Mouse (Mus musculus): ENCODE measurements around the gene Ube2v1.

Gene Ube2v1

GRCm38 (mm10) chr2:167593551-167594250 is 38.2 kb downstream of the Ube2v1 start:
- POLR2A ChIA-PET, result interaction anchor here in 2 of 4 experiments (0.8 to 3.5 kb wide), 8 partner anchors 11 to 62 kb away, joined by 3 to 22 read pairs (median 4); partner anchors contain the start of genes Snai1 (in 1 of the 2) and Ube2v1 (in 1 of the 2)
- CTCF ChIA-PET, result interaction anchor here in 2 of 4 experiments (0.8 to 2.3 kb wide), 8 partner anchors 9 to 302 kb away, joined by 3 to 8 read pairs (median 4); partner anchors contain the start of gene Snai1 (in 1 of the 2)

DNA sequence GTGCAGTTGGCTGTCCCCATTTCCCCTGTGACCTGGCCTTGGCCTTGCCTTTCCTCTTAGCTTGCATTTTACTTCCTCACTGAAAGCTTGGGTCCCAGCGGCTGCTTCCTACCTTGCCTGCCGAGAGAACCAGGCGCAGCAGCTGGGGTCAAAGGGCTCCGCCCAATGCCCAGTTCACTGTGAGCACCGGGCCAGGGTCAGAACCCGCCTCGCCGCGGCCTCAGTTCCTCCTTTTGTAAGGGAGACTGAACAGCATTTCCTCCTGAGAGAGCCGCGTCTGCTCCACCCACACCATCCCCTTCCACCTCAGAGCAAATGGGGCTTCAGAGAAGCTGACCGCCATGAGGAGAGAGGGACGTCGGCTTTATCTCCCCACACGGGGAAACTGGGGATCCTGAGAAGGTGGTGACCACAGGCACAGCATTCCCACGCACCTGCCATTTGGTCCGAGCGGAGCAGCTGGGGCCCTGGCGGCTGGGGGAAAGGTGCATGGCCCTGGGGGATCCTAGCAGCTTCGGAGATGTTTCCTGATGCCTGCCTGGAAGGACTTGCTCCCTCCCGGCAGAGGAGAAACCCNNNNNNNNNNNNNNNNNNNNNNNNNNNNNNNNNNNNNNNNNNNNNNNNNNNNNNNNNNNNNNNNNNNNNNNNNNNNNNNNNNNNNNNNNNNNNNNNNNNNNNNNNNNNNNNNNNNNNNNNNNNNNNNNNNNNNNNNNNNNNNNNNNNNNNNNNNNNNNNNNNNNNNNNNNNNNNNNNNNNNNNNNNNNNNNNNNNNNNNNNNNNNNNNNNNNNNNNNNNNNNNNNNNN is 42.9 kb downstream of the Ube2v1 start:
- CTCF ChIA-PET, result interaction anchor here (0.6 to 2.7 kb wide), 10 partner anchors 11 to 306 kb away, joined by 3 to 12 read pairs (median 5); no protein-coding TSS in a partner anchor
- POLR2A ChIA-PET, result interaction anchor here in 3 of 4 experiments (0.7 to 2.2 kb wide), 12 partner anchors 9 to 367 kb away, joined by 3 to 8 read pairs (median 4); partner anchors contain the start of gene Snai1 (in 1 of the 3)

- CTCF ChIA-PET, result interaction anchor here in 3 of 4 experiments (0.6 to 3.0 kb wide), 9 partner anchors 9 to 93 kb away, joined by 3 to 15 read pairs (median 3); no protein-coding TSS in a partner anchor
- POLR2A ChIA-PET, result interaction anchor here (0.6 to 2.0 kb wide), 21 partner anchors 8 to 345 kb away, joined by 3 to 8 read pairs (median 3); partner anchors contain the start of gene Ptpn1 (in 1 of the 4)
These were observed 44.9 kb downstream of the Ube2v1 start for GRCm38 (mm10) chr2:167586976-167587375.

- ChIA-PET POLR2A (interaction anchor here in 3 of 4 experiments (0.6 to 2.0 kb wide), 14 partner anchors 8 to 67 kb away, joined by 3 to 8 read pairs (median 3); no protein-coding TSS in a partner anchor), CTCF (interaction anchor here in 2 of 4 experiments (1.1 to 3.0 kb wide), 2 partner anchors 19 to 20 kb away, joined by 3 to 15 read pairs; no protein-coding TSS in a partner anchor)
These were observed 45.9 kb downstream of the Ube2v1 start for GRCm38 (mm10) chr2:167586041-167586440.

DNA sequence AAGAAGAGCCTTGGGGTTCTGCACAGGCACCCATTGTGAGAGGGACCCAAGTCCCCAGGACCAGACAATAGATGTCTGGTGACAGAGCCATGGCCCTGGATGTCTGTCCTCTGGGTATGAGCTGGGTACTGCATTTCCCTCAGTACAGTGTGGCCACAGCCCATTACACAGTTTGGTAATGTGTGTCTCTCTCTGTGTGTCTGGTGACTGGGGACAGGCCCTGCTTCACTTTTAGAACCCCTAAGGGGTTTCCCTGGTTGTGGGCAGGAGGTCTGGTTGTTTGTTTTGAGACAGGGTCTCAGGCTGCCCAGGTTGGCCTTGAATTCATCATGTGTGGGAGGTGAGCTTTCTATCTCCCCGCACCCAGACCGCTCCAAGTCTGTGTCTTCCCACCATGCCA is 46.6 kb downstream of the Ube2v1 start:
- CTCF ChIA-PET, result interaction anchor here in 3 of 4 experiments (0.5 to 3.0 kb wide), 4 partner anchors 20 to 196 kb away, joined by 3 to 15 read pairs (median 4); partner anchors contain the start of gene Rnf114 (in 1 of the 3)
- POLR2A ChIA-PET, result interaction anchor here in 3 of 4 experiments (0.5 to 1.5 kb wide), 8 partner anchors 9 to 809 kb away, joined by 3 to 4 read pairs (median 3); no protein-coding TSS in a partner anchor

- CTCF ChIA-PET, result interaction anchor here in 1 of 4 experiments (0.8 kb wide), 1 partner anchor 869 kb away, joined by 5 read pairs; no protein-coding TSS in a partner anchor
- POLR2A ChIA-PET, result interaction anchor here in 3 of 4 experiments (0.7 to 1.9 kb wide), 9 partner anchors 9 to 52 kb away, joined by 3 to 7 read pairs (median 3); partner anchors contain the start of gene Snai1 (in 1 of the 3)
These were observed 48.5 kb downstream of the Ube2v1 start for GRCm38 (mm10) chr2:167583161-167583952.

DNA sequence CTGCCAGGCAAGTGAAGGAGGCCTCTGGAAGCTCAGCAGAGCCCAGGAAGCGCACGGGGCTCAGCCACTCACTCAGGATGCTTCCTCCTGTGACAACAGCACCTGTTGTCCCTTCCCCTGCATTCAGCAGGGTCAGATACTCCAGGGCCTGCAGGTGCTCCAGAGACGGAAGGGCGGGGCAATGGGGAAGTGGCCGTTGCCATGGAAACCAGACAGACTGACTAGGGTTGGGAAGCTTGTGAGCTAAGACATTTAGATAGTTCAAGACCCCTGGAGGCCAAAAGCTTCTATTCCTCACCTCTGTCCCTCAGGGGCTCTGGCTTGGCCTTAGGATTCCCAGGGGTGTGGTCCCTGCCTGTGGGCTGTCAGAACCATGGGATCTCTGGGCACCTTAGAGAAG is 53.4 kb downstream of the Ube2v1 start:
- CTCF ChIA-PET, result interaction anchor here (0.5 to 2.1 kb wide), 23 partner anchors 8 to 366 kb away, joined by 3 to 13 read pairs (median 4); partner anchors contain the start of gene Snai1 (in 2 of the 4)
- POLR2A ChIA-PET, result interaction anchor here (0.5 to 2.4 kb wide), 19 partner anchors 8 to 588 kb away, joined by 3 to 12 read pairs (median 4); no protein-coding TSS in a partner anchor

- ChIA-PET CTCF (interaction anchor here (0.6 to 2.1 kb wide), 7 partner anchors 12 to 842 kb away, joined by 3 to 13 read pairs (median 4); no protein-coding TSS in a partner anchor), POLR2A (interaction anchor here in 2 of 4 experiments (0.7 to 2.4 kb wide), 9 partner anchors 10 to 599 kb away, joined by 3 to 8 read pairs (median 3); partner anchors contain the start of gene Snai1 (in 1 of the 2))
These were observed 54.6 kb downstream of the Ube2v1 start for GRCm38 (mm10) chr2:167577186-167577785.

DNA sequence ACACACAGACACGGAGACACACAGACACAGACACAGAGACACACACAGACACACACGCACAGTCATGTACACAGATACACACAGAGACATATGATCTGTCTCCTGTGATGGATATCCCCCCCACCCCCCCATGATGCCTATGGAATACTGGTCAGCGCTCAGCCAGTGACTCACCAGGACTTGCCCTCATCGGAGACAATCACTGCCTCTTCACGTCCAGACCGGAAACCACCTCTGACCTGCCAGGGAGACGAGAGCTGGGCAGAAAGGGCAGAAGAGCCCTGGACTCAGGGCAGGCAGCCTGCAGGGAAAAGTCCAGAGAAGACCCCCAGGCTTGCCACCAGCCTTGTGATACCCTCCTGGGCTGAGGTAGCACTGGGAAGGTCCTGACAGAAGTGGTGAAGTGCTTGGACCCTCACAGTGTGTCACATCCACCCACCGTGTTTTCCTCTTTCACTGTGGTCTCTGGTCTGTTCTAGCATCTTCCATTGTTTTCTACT is 55.7 kb downstream of the Ube2v1 start:
- POLR2A ChIA-PET, result interaction anchor here in 1 of 4 experiments (0.6 kb wide), 1 partner anchor 1501 kb away, joined by 3 read pairs; no protein-coding TSS in a partner anchor
- CTCF ChIA-PET, result interaction anchor here in 2 of 4 experiments (0.6 to 1.8 kb wide), 2 partner anchors 11 to 34 kb away, joined by 4 read pairs; no protein-coding TSS in a partner anchor

DNA sequence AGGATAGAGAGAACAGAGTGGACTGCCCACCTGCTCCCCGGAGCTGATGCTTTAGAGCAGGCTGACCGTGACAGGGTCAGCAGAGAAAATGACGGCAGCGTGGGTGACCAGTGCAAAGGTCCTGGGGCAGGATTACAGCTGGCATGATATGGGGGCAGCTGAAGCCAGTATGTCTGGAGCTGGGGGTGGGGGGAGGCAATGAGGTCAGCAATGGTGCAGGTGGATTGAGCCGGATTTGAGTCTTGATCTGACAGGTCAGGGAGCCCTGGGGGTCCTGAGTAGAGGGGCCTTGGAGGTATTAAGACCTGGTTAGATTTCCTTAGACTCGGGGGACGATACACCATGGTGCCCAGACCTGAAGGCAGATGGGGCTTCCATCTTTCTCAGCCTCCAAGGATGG is 56.3 kb downstream of the Ube2v1 start:
- POLR2A ChIA-PET, result interaction anchor here in 3 of 4 experiments (0.6 to 1.8 kb wide), 4 partner anchors 13 to 37 kb away, joined by 3 to 8 read pairs (median 4); partner anchors contain the start of gene Snai1 (in 1 of the 3)
- CTCF ChIA-PET, result interaction anchor here in 2 of 4 experiments (0.6 to 1.8 kb wide), 2 partner anchors 11 to 305 kb away, joined by 3 to 4 read pairs; no protein-coding TSS in a partner anchor

DNA sequence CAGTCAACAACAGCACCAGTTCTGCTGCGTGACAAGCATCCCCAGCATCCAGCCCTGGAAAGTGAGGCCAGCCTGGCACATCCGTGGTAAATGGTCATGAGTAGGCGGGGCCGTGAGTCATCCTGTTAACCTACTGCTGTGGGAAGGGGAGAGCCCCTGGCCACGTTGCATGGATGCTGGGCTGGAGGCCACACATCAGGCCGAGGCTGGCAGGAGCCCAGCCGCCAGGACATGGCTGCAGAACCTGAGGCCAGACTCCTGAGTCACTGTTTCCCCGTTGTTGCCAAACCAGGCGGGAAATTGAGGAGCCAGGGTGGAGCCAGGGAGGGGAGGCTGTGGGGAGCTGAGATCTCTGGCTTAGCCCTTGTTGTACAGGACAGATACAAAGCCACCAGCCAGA is 57.1 kb downstream of the Ube2v1 start:
- CTCF ChIA-PET, result interaction anchor here in 2 of 4 experiments (0.6 to 1.8 kb wide), 3 partner anchors 12 to 304 kb away, joined by 3 to 5 read pairs (median 4); no protein-coding TSS in a partner anchor
- POLR2A ChIA-PET, result interaction anchor here in 2 of 4 experiments (0.9 to 1.8 kb wide), 3 partner anchors 14 to 36 kb away, joined by 4 to 8 read pairs (median 4); partner anchors contain the start of gene Snai1 (in 1 of the 2)

- POLR2A ChIA-PET, result interaction anchor here (0.6 to 2.3 kb wide), 11 partner anchors 9 to 86 kb away, joined by 3 to 10 read pairs (median 3); partner anchors contain the start of gene Snai1 (in 1 of the 4)
- CTCF ChIA-PET, result interaction anchor here in 3 of 4 experiments (0.6 to 1.5 kb wide), 4 partner anchors 34 to 559 kb away, joined by 3 to 5 read pairs (median 4); partner anchors contain the start of gene Snai1 (in 1 of the 3)
These were observed 60.3 kb downstream of the Ube2v1 start for GRCm38 (mm10) chr2:167571442-167572220.

GRCm38 (mm10) chr2:167570815-167571214 is 61.1 kb downstream of the Ube2v1 start:
- ChIA-PET CTCF (interaction anchor here in 3 of 4 experiments (0.6 to 1.5 kb wide), 6 partner anchors 9 to 1250 kb away, joined by 3 to 5 read pairs (median 4); partner anchors contain the start of gene Snai1 (in 1 of the 3)), POLR2A (interaction anchor here (0.7 to 2.3 kb wide), 9 partner anchors 9 to 86 kb away, joined by 3 to 10 read pairs (median 4); partner anchors contain the start of gene Snai1 (in 1 of the 4))

- ChIA-PET POLR2A (interaction anchor here in 2 of 4 experiments (1.1 to 2.3 kb wide), 6 partner anchors 8 to 355 kb away, joined by 3 to 10 read pairs (median 5); no protein-coding TSS in a partner anchor), CTCF (interaction anchor here in 3 of 4 experiments (0.6 to 1.3 kb wide), 4 partner anchors 8 to 32 kb away, joined by 3 to 5 read pairs (median 4); partner anchors contain the start of gene Snai1 (in 1 of the 3))
These were observed 61.8 kb downstream of the Ube2v1 start for GRCm38 (mm10) chr2:167569934-167570651.
